In genomic region chr9:3023985-3024648, GRCm38 (mm10) we compare ENCODE assay signal across 18 mouse cellular contexts. TPM values are rescaled to one million over a fixed set of nuclear protein-coding genes. Genes with fewer than 3 reads are reported as not detected.
A peak's percentile ranks its signal among the peaks of the same experiment; 100 is the strongest.
DNase-seq lines count a peak whose midpoint lies in the region; TF ChIP-seq lines count a peak whose summit lies in the region.
"Not testable (repeated sequence)": the region's sequence is repeated elsewhere in the genome, so short reads cannot be mapped to it uniquely, and the experiment has no call there.
"Had no signal": no experiment of that assay in that cellular context is flagged by ENCODE, and none has a peak within 500 bp of the region (broad histone marks: within the 10 kb centered on the region; RNA-seq: fewer than 3 reads in every experiment).

No protein-coding gene starts in this region.

- not testable (repeated sequence) for H3K27ac ChIP-seq in kidney, adult 2 months (ENCODE audit: insufficient read depth, low read depth, low read length); thymus, adult 2 months (ENCODE audit: control insufficient read depth, insufficient read depth, low read length)

- 80% methylated on average over 16 of the region's 16 CpGs for WGBS in kidney, adult 2 months
- WGBS in thymus, adult 2 months = 80% methylated on average over 16 of the region's 16 CpGs

- not testable (repeated sequence) for H3K36me3 ChIP-seq in kidney, adult 2 months (ENCODE audit: control insufficient read depth, insufficient read depth, low read length); thymus, adult 2 months (ENCODE audit: control insufficient read depth, insufficient read depth, low read length)

- H3K27me3 ChIP-seq in kidney, adult 2 months (replicated peaks; ENCODE audit: control insufficient read depth, insufficient read depth, low read length); thymus, adult 2 months (ENCODE audit: control insufficient read depth, insufficient read depth, low read length): not testable (repeated sequence)

- DNase-seq in cerebellum, adult 11-12 months = peak; percentile 89
- peak; percentile 16 to 92 for DNase-seq in gastrocnemius, postnatal 36 days
- peak; percentile 80 for DNase-seq in kidney, adult 2 months
- DNase-seq in layer of hippocampus, postnatal 36 days = peak; percentile 99 to 100
- DNase-seq in lung, postnatal 10 days = peak; percentile 53
- DNase-seq in right cerebral cortex, postnatal 10 days (ENCODE audit: low spot score in 2 of 2) = peak; percentile 62 to 83
- DNase-seq in thymus, adult 2 months = peak; percentile 68

- TF ChIP-seq CTCF in kidney, adult 2 months (conservative IDR thresholded peaks at IDR 0.05; ENCODE audit: insufficient read depth, insufficient read length, low read depth, low read length); thymus, adult 2 months (IDR thresholded peaks at IDR 0.05; ENCODE audit: borderline replicate concordance, control insufficient read depth, extremely low read depth, insufficient read depth, low read length, poor library complexity): not testable (repeated sequence)

- intact Hi-C loops in gastrocnemius, postnatal 36 days (cut with DNase I) = not testable (repeated sequence)

- not testable (repeated sequence) for H3K4me3 ChIP-seq in kidney, adult 2 months (ENCODE audit: insufficient read depth, low read depth, low read length); thymus, adult 2 months (ENCODE audit: control insufficient read depth, insufficient read depth, low read length)

- TF ChIP-seq POLR2A in kidney, adult 2 months (IDR thresholded peaks at IDR 0.05; ENCODE audit: low read depth, low read length); thymus, adult 2 months (IDR thresholded peaks at IDR 0.05; ENCODE audit: control insufficient read depth, extremely low read depth, insufficient read depth, low read length, poor library complexity): not testable (repeated sequence)

- H3K4me1 ChIP-seq in kidney, adult 2 months (ENCODE audit: control insufficient read depth, insufficient read depth, low read length); thymus, adult 2 months (replicated peaks; ENCODE audit: control insufficient read depth, insufficient read depth, low read length): not testable (repeated sequence)

RNA-seq across cellular contexts. Expression of gene Gm10718, which starts 0.8 kb away (rescaled TPM):
- total RNA-seq in gastrocnemius, postnatal 36 days (2021) = not detected
- polyA plus RNA-seq in kidney, adult 2 months (2012; rRNA removed) = not detected in 2 replicates
- under 1 TPM in 1 of 2 experiments, not detected in 1; 0.92 TPM for total RNA-seq in layer of hippocampus, postnatal 36 days (2021)
- polyA plus RNA-seq in thymus, adult 2 months (2012; rRNA removed) = 0.18 TPM in 1 of 2 replicates, not detected in the other
- polyA plus RNA-seq: gonadal fat pad, adult 2 months; hindbrain, embryonic 12.5 days; kidney, embryonic 14.5 days; limb, embryonic 13.5 days; neural tube, embryonic 14.5 days had no signal

RNA-seq across cellular contexts. Expression of gene Gm10717, which starts 1.1 kb away (rescaled TPM):
- not detected for total RNA-seq in gastrocnemius, postnatal 36 days (2021)
- not detected in 2 replicates for polyA plus RNA-seq in kidney, adult 2 months (2012; rRNA removed)
- total RNA-seq in layer of hippocampus, postnatal 36 days (2021) = not detected
- polyA plus RNA-seq in thymus, adult 2 months (2012; rRNA removed) = not detected in 2 replicates
- total RNA-seq: CH12.LX had no signal
- polyA plus RNA-seq: embryonic facial prominence, embryonic 12.5 days; gonadal fat pad, adult 2 months; kidney, embryonic 14.5 days; limb, embryonic 13.5 days; neural tube, embryonic 14.5 days had no signal

RNA-seq across cellular contexts. Expression of gene Gm10719, which starts 6.9 kb away (rescaled TPM):
- under 1 TPM in 1 of 2 experiments, not detected in 1; 0.54 TPM for total RNA-seq in gastrocnemius, postnatal 36 days (2021)
- polyA plus RNA-seq in kidney, adult 2 months (2012; rRNA removed) = not detected in 2 replicates
- total RNA-seq in layer of hippocampus, postnatal 36 days (2021) = under 1 TPM in 1 of 2 experiments, not detected in 1; 0.78 TPM
- not detected in 2 replicates for polyA plus RNA-seq in thymus, adult 2 months (2012; rRNA removed)
- polyA plus RNA-seq: embryonic facial prominence, embryonic 12.5 days; forebrain, embryonic 12.5 days; gonadal fat pad, adult 2 months; kidney, embryonic 14.5 days; limb, embryonic 13.5 days; lung, embryonic 16.5 days had no signal

RNA-seq across cellular contexts. Expression of gene Gm10720, which starts 8.7 kb away (rescaled TPM):
- not detected for total RNA-seq in gastrocnemius, postnatal 36 days (2021)
- polyA plus RNA-seq in kidney, adult 2 months (2012; rRNA removed) = not detected in 2 replicates
- total RNA-seq in layer of hippocampus, postnatal 36 days (2021) = not detected
- polyA plus RNA-seq in thymus, adult 2 months (2012; rRNA removed) = not detected in 2 replicates
- total RNA-seq: adrenal gland, postnatal 4 days; CH12.LX had no signal
- polyA plus RNA-seq: embryonic facial prominence, embryonic 12.5 days; forebrain, embryonic 12.5 days; gonadal fat pad, adult 2 months; hindbrain, embryonic 12.5 days; kidney, embryonic 14.5 days; limb, embryonic 13.5 days; lung, embryonic 16.5 days; midbrain, embryonic 14.5 days; neural tube, embryonic 14.5 days had no signal

RNA-seq across cellular contexts. Expression of gene Gm17535, which starts 10.3 kb away (rescaled TPM):
- total RNA-seq in gastrocnemius, postnatal 36 days (2021) = not detected
- polyA plus RNA-seq in kidney, adult 2 months (2012; rRNA removed) = not detected in 2 replicates
- not detected for total RNA-seq in layer of hippocampus, postnatal 36 days (2021)
- polyA plus RNA-seq in thymus, adult 2 months (2012; rRNA removed) = not detected in 2 replicates
- total RNA-seq: adrenal gland, postnatal 4 days; CH12.LX had no signal
- polyA plus RNA-seq: embryonic facial prominence, embryonic 12.5 days; forebrain, embryonic 12.5 days; gonadal fat pad, adult 2 months; hindbrain, embryonic 12.5 days; kidney, embryonic 14.5 days; limb, embryonic 13.5 days; lung, embryonic 16.5 days; midbrain, embryonic 14.5 days; neural tube, embryonic 14.5 days had no signal
